Mouse (Mus musculus): ENCODE measurements around the gene Acer2. TPM values are rescaled to one million over a fixed set of nuclear protein-coding genes. Genes with fewer than 3 reads are reported as not detected.

Acer2 gene
- polyA plus RNA-seq, 1 experiment from 2014 or later, result 10.1 TPM

GRCm38 (mm10) chr4:86930636-86931456 lies 56.6 kb downstream of the Acer2 start:
- Histone ChIP-seq H3K27ac (ENCODE audit: low read length) (no peak overlapping the region), H3K9ac (ENCODE audit: low read depth, low read length) (peak overlapping the region; percentile 41)
- peak; percentile 37; the same call in 1 of the 2 replicates for ATAC-seq (ENCODE audit: low read depth)

GRCm38 (mm10) chr4:86933026-86933425 lies 58.8 kb downstream of the Acer2 start:
- no peak overlapping the region for H3K4me2 ChIP-seq (ENCODE audit: low read depth, low read length)
- H3K9me3 ChIP-seq (replicated peaks; ENCODE audit: control insufficient read depth, low read length), result no peaks in the 10 kb centered on the region
- H3K4me3 ChIP-seq (ENCODE audit: low read depth, low read length), result no peak overlapping the region
- no peak overlapping the region for H3K9ac ChIP-seq (ENCODE audit: low read depth, low read length)
- no peak overlapping the region for H3K27ac ChIP-seq (ENCODE audit: low read length)
- no peak for ATAC-seq (ENCODE audit: low read depth)
- H3K4me1 ChIP-seq (ENCODE audit: control insufficient read depth, low read depth, low read length), result no peaks in the 10 kb centered on the region
- H3K27me3 ChIP-seq (ENCODE audit: control insufficient read depth, insufficient read depth, low read depth, low read length), result no peaks in the 10 kb centered on the region
- WGBS (ENCODE audit: insufficient replicate concordance), result 58% methylated on average over 6 of the region's 6 CpGs
- H3K36me3 ChIP-seq (ENCODE audit: control insufficient read depth, insufficient read depth), result no peaks in the 10 kb centered on the region

More at GRCm38 (mm10) chr4:86930636-86931456, 56.6 kb downstream of the Acer2 start:
- Histone ChIP-seq H3K4me3 (ENCODE audit: low read depth, low read length) (peak overlapping the region; percentile 52), H3K27me3 (ENCODE audit: control insufficient read depth, insufficient read depth, low read depth, low read length) (no peaks in the 10 kb centered on the region), H3K9me3 (replicated peaks; ENCODE audit: control insufficient read depth, low read length) (no peaks in the 10 kb centered on the region), H3K4me1 (ENCODE audit: control insufficient read depth, low read depth, low read length) (no peaks in the 10 kb centered on the region), H3K4me2 (ENCODE audit: low read depth, low read length) (peak overlapping the region; percentile 55), H3K36me3 (ENCODE audit: control insufficient read depth, insufficient read depth) (no peaks in the 10 kb centered on the region)
- WGBS (ENCODE audit: insufficient replicate concordance), result 18% methylated on average over 33 of the region's 33 CpGs

- Histone ChIP-seq H3K9ac (ENCODE audit: low read depth, low read length) (no peak overlapping the region), H3K4me1 (ENCODE audit: control insufficient read depth, low read depth, low read length) (no peaks in the 10 kb centered on the region), H3K4me2 (ENCODE audit: low read depth, low read length) (no peak overlapping the region), H3K36me3 (ENCODE audit: control insufficient read depth, insufficient read depth) (no peaks in the 10 kb centered on the region), H3K4me3 (ENCODE audit: low read depth, low read length) (no peak overlapping the region), H3K27ac (ENCODE audit: low read length) (no peak overlapping the region), H3K27me3 (ENCODE audit: control insufficient read depth, insufficient read depth, low read depth, low read length) (no peaks in the 10 kb centered on the region), H3K9me3 (replicated peaks; ENCODE audit: control insufficient read depth, low read length) (no peaks in the 10 kb centered on the region)
- WGBS (ENCODE audit: insufficient replicate concordance), result 74% methylated on average over 9 of the region's 9 CpGs
- ATAC-seq (ENCODE audit: low read depth), result no peak
Measured at GRCm38 (mm10) chr4:86936217-86936616, 62.0 kb downstream of the Acer2 start.

DNA sequence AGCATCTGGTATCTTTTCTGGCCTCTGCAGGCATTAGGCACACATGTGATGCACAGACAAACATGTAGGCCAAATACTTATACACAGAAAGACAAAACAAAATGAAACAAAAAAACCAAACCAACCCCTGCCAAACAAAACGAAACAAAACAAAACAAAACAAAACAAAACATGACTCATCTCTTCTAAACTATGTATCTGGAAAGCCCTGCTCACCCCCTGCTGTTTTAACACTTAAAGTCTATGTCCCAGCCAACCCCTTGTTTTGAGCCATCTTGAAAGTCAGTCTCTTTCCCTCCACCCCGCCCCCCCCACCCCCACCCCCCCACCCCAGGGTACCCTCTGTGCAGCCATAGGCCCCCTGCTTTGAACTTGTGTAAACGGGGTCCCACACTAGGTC lies 62.5 kb downstream of the Acer2 start:
- 36% methylated on average over 3 of the region's 3 CpGs for WGBS (ENCODE audit: insufficient replicate concordance)
- Histone ChIP-seq H3K27me3 (ENCODE audit: control insufficient read depth, insufficient read depth, low read depth, low read length) (no peaks in the 10 kb centered on the region), H3K36me3 (ENCODE audit: control insufficient read depth, insufficient read depth) (no peaks in the 10 kb centered on the region), H3K27ac (ENCODE audit: low read length) (no peak overlapping the region), H3K4me2 (ENCODE audit: low read depth, low read length) (no peak overlapping the region), H3K9me3 (replicated peaks; ENCODE audit: control insufficient read depth, low read length) (no peaks in the 10 kb centered on the region), H3K4me3 (ENCODE audit: low read depth, low read length) (no peak overlapping the region), H3K4me1 (ENCODE audit: control insufficient read depth, low read depth, low read length) (no peaks in the 10 kb centered on the region), H3K9ac (ENCODE audit: low read depth, low read length) (no peak overlapping the region)
- no peak for ATAC-seq (ENCODE audit: low read depth)

- Histone ChIP-seq H3K9ac (ENCODE audit: low read depth, low read length) (no peak overlapping the region), H3K36me3 (ENCODE audit: control insufficient read depth, insufficient read depth) (no peaks in the 10 kb centered on the region), H3K4me1 (ENCODE audit: control insufficient read depth, low read depth, low read length) (no peaks in the 10 kb centered on the region), H3K4me3 (ENCODE audit: low read depth, low read length) (no peak overlapping the region), H3K9me3 (replicated peaks; ENCODE audit: control insufficient read depth, low read length) (no peaks in the 10 kb centered on the region), H3K4me2 (ENCODE audit: low read depth, low read length) (no peak overlapping the region), H3K27ac (ENCODE audit: low read length) (no peak overlapping the region), H3K27me3 (ENCODE audit: control insufficient read depth, insufficient read depth, low read depth, low read length) (no peaks in the 10 kb centered on the region)
- no peak for ATAC-seq (ENCODE audit: low read depth)
- WGBS (ENCODE audit: insufficient replicate concordance), result 61% methylated on average over 6 of the region's 6 CpGs
Measured at GRCm38 (mm10) chr4:86942656-86943055, 68.5 kb downstream of the Acer2 start.

GRCm38 (mm10) chr4:86943296-86943695 lies 69.1 kb downstream of the Acer2 start:
- 49% methylated on average over 6 of the region's 6 CpGs for WGBS (ENCODE audit: insufficient replicate concordance)
- ATAC-seq (ENCODE audit: low read depth), result no peak

GRCm38 (mm10) chr4:86948794-86949193 lies 74.6 kb downstream of the Acer2 start:
- H3K9ac ChIP-seq (ENCODE audit: low read depth, low read length), result no peak overlapping the region
- no peaks in the 10 kb centered on the region for H3K4me1 ChIP-seq (ENCODE audit: control insufficient read depth, low read depth, low read length)
- ATAC-seq (ENCODE audit: low read depth), result no peak
- H3K27ac ChIP-seq (ENCODE audit: low read length), result no peak overlapping the region
- WGBS (ENCODE audit: insufficient replicate concordance), result 60% methylated on average over 1 of the region's 1 CpGs
- no peaks in the 10 kb centered on the region for H3K27me3 ChIP-seq (ENCODE audit: control insufficient read depth, insufficient read depth, low read depth, low read length)
- no peak overlapping the region for H3K4me2 ChIP-seq (ENCODE audit: low read depth, low read length)
- H3K36me3 ChIP-seq (ENCODE audit: control insufficient read depth, insufficient read depth), result no peaks in the 10 kb centered on the region
- no peaks in the 10 kb centered on the region for H3K9me3 ChIP-seq (replicated peaks; ENCODE audit: control insufficient read depth, low read length)
- no peak overlapping the region for H3K4me3 ChIP-seq (ENCODE audit: low read depth, low read length)

More at GRCm38 (mm10) chr4:86943296-86943695, 69.1 kb downstream of the Acer2 start:
- Histone ChIP-seq H3K9me3 (replicated peaks; ENCODE audit: control insufficient read depth, low read length) (no peaks in the 10 kb centered on the region), H3K27ac (ENCODE audit: low read length) (no peak overlapping the region), H3K27me3 (ENCODE audit: control insufficient read depth, insufficient read depth, low read depth, low read length) (no peaks in the 10 kb centered on the region), H3K9ac (ENCODE audit: low read depth, low read length) (no peak overlapping the region), H3K4me2 (ENCODE audit: low read depth, low read length) (no peak overlapping the region), H3K4me3 (ENCODE audit: low read depth, low read length) (no peak overlapping the region), H3K4me1 (ENCODE audit: control insufficient read depth, low read depth, low read length) (no peaks in the 10 kb centered on the region), H3K36me3 (ENCODE audit: control insufficient read depth, insufficient read depth) (no peaks in the 10 kb centered on the region)

DNA sequence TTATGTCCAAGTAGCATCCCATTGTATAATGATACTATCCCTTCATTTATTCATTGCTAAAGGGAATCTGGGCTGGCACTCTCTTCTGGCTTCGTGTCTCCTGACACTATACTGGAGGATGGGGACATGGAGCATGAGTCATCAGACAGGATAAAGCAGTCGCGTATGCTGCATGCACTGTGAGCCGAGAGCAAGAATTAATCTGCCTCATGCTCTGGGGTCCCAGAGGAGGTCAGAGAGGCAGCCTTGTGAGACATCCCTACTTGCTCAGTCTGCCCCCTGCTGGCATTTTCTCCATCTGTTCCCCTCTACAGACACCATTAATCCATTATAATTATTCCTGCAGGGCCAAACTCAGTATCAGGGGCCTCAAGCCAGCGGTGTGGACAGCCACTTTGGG lies 79.3 kb downstream of the Acer2 start:
- ATAC-seq (ENCODE audit: low read depth), result no peak
- no peaks in the 10 kb centered on the region for H3K4me1 ChIP-seq (ENCODE audit: control insufficient read depth, low read depth, low read length)
- WGBS (ENCODE audit: insufficient replicate concordance), result 52% methylated on average over 5 of the region's 5 CpGs

GRCm38 (mm10) chr4:86955448-86955847 lies 81.3 kb downstream of the Acer2 start:
- no peaks in the 10 kb centered on the region for H3K36me3 ChIP-seq (ENCODE audit: control insufficient read depth, insufficient read depth)
- H3K27ac ChIP-seq (ENCODE audit: low read length), result no peak overlapping the region
- H3K9me3 ChIP-seq (replicated peaks; ENCODE audit: control insufficient read depth, low read length), result no peaks in the 10 kb centered on the region
- H3K27me3 ChIP-seq (ENCODE audit: control insufficient read depth, insufficient read depth, low read depth, low read length), result no peaks in the 10 kb centered on the region
- H3K4me1 ChIP-seq (ENCODE audit: control insufficient read depth, low read depth, low read length), result no peaks in the 10 kb centered on the region
- no peak overlapping the region for H3K9ac ChIP-seq (ENCODE audit: low read depth, low read length)
- WGBS (ENCODE audit: insufficient replicate concordance), result 32% methylated on average over 4 of the region's 4 CpGs
- H3K4me2 ChIP-seq (ENCODE audit: low read depth, low read length), result no peak overlapping the region
- H3K4me3 ChIP-seq (ENCODE audit: low read depth, low read length), result no peak overlapping the region
- no peak for ATAC-seq (ENCODE audit: low read depth)

More for the DNA sequence above, 79.3 kb downstream of the Acer2 start:
- Histone ChIP-seq H3K27me3 (ENCODE audit: control insufficient read depth, insufficient read depth, low read depth, low read length) (no peaks in the 10 kb centered on the region), H3K4me3 (ENCODE audit: low read depth, low read length) (no peak overlapping the region), H3K27ac (ENCODE audit: low read length) (no peak overlapping the region), H3K9ac (ENCODE audit: low read depth, low read length) (no peak overlapping the region), H3K4me2 (ENCODE audit: low read depth, low read length) (no peak overlapping the region), H3K36me3 (ENCODE audit: control insufficient read depth, insufficient read depth) (no peaks in the 10 kb centered on the region), H3K9me3 (replicated peaks; ENCODE audit: control insufficient read depth, low read length) (no peaks in the 10 kb centered on the region)
